ENCODE assay signal across 8 mouse cellular contexts in genomic region chr15:42056772-42057171, GRCm38 (mm10).
A peak's percentile ranks its signal among the peaks of the same experiment; 100 is the strongest.
DNase-seq lines count a peak whose midpoint lies in the region.

No protein-coding gene starts in this region.

- peak; percentile 3 for DNase-seq in adrenal gland, postnatal 10 days
- DNase-seq in adrenal gland, adult 2 months, result no peak
- peak; percentile 6 for DNase-seq in ovary, postnatal 36 days (ENCODE audit: low spot score)
- DNase-seq in ovary, adult 18-20 months (ENCODE audit: low spot score), result no peak
- peak; percentile 13 to 28 for DNase-seq in layer of hippocampus, postnatal 10 days (ENCODE audit: low spot score in 2 of 2)
- DNase-seq in skeletal muscle tissue, adult 2 months (ENCODE audit: low read depth, low spot score), result peak; percentile 85
- DNase-seq in spleen, adult 12 weeks (ENCODE audit: low spot score), result no peak
- DNase-seq in frontal cortex, postnatal 25 days (ENCODE audit: low spot score in 2 of 2), result no peak

Comparison
In these comparisons a context has a peak if more than half of its experiments do, and no peak if none do; other contexts are left out.
1. DNase-seq: peak in adrenal gland, postnatal 10 days (single experiment), ovary, postnatal 36 days (single experiment), layer of hippocampus, postnatal 10 days (2 of 2) and skeletal muscle tissue, adult 2 months (single experiment); none in adrenal gland, adult 2 months (single experiment), ovary, adult 18-20 months (single experiment), spleen, adult 12 weeks (single experiment) and frontal cortex, postnatal 25 days (0 of 2).